Mouse (Mus musculus) left cerebral cortex, postnatal 4 days (tissue): ENCODE measurements at regions not wholly inside any gene's neighbourhood (a gene's known extent, or its start where the extent isn't known, plus 50 kb on each side); places are given as distances from the start of the nearest gene placed in this dataset.

Source experiments
- DNase-seq: peaks from one replicate; pipeline ENCODE4 v3.0.0-alpha.2; 2022
- intact Hi-C: fragments of 180-260 bp; cut with DNase I; formaldehyde crosslinking; loops from one replicate; pipeline ENCODE4 v1.15.1; 2025

GRCm38 (mm10) chr6:31621023-31621422 is 57.2 kb upstream of the Podxl start:
- DNase-seq: no peak
- intact Hi-C loops: no loop called here

DNA sequence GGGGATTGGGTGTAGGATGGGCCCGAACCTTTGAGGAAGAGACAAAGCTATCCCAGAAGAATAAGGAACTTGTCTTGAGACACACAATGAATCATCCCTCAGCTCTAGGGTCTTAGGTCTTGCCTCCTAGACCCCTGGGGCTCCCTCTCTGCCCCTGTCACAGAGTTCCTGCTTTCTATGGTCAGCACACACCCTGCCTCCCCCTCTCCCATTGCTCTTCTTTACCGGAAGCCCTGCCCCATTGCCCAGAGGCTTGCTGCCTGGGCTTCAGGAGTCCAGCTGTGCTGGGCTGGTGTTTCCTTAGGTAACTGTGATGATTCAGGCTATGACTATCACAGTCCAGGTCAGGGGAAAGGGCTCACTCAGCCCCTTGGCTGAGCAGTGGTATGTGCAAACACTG is 55.1 kb upstream of the Podxl start:
- no peak for DNase-seq
- intact Hi-C loops: no loop called here

GRCm38 (mm10) chr6:31617341-31617740 is 53.6 kb upstream of the Podxl start:
- intact Hi-C loops: no loop called here
- DNase-seq: no peak

DNA sequence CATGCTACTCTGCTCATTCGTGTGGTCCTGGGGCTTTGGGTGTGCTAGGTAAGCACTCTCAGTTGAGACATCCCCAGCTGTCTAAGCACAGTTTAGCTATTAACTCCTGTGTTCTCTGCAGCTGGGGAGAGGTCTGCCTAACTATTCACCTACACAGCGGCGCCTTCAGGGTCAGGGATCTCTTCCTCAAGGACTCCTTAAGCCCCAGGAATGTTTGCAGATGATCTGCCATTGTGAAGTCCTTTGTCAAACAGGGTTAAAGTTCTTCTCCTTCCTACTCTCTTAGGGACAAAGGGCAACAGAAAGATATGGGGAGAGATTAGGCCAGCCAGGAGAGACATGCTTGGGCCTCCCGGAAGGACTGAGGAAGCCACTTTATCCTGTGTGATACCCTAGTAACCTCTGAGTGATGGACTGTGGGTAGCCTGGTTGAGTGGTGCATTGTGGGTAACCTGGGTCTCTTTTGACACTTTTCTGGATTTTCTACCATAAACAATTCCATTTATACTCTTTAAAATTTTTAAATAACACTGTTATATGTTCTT is 51.7 kb upstream of the Podxl start:
- DNase-seq: no peak
- intact Hi-C loops: no loop called here

DNA sequence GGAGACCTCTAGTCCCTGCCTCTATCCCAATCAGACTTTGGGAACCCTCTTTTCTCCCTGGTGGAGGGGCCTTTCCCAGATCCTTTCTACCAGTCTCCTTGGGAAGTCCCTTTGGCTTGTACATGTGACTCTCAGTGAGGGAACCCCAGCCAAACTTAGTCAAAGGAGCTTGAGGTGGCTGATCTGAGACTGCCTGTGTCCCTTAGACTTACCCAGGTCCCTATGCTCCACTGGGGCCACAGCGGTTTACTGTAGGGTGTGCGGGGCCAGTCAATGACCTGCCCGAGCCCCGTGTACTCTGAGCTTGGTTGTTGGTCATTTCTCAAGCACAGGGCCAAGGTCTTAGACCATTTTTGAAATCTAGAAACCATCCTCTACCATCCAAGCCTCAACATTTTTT is 50.8 kb upstream of the Podxl start:
- intact Hi-C loops: no loop called here
- no peak for DNase-seq

DNA sequence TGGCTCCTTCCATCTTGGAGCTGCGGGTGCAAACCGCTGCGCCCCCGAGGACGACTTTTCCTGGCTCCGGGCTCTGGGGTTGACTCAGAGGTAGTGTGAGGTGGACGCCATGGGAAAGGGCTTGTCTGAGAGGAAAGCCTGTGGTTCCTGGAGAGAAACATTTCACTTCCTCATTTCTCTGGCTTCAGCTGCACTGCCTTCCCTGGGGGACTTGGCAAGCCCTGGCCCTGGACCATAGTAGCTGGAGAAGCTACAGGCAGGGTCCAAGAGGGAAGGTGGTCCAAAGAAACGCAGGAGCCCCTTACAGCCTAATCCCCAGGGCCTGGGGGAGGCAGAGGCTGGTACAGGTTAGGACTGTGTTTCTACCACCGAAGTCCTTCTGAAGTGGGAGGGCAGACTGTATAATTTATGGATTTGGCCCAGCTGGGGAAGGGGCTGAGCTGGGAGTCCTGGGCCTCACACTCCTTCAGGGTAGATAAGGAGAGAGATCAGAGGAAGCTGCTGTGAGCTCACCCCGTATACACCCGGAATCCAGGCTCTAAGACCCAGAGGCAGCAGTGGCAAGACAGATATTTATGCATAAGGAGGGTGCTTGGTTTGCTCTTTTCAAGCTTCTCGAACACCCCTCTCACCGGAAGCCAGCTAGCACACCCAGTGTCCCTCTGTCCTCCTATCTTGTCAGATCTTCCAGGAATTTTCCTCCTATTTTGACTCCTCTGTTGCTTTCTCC is 50.0 kb upstream of the Podxl start:
- DNase-seq: no peak
- intact Hi-C loops: no loop called here
